Mouse (Mus musculus): ENCODE measurements at regions not wholly inside any gene's neighbourhood (a gene's known extent, or its start where the extent isn't known, plus 50 kb on each side); places are given as distances from the start of the nearest gene placed in this dataset.

DNA sequence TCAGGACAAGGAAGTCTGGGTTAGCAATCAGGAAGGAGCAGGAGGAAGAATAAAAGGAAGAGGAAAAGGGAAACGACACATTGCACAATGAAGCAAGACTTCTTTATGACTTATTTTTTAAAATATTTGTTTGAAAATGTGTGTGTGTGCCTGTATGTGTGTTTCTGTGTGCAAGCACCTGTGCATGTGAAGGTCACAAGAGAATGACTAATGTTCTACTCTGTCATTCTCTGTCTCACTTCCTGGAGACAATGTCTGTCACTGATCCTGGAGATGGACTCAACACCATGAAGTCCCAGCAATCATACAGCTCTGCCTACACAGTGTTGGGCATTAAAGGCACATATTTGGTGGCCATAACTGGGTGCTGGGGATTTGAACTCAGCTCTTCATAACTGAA is 96.2 kb upstream of the Trib2 start:
- DNase-seq (ENCODE audit: low spot score): no peak
- WGBS: 44% methylated on average over 1 of the region's 1 CpGs
- H3K9me3 ChIP-seq (ENCODE audit: control insufficient read depth, low read length): no peaks in the 10 kb centered on the region
- no peak for ATAC-seq (replicated peaks; ENCODE audit: low FRiP score)
- H3K4me1 ChIP-seq (replicated peaks; ENCODE audit: control insufficient read depth, insufficient read depth, low read length): no peaks in the 10 kb centered on the region
- no peak overlapping the region for H3K4me3 ChIP-seq (ENCODE audit: low read depth, low read length)
- H3K4me2 ChIP-seq: no peak overlapping the region
- H3K36me3 ChIP-seq (ENCODE audit: control insufficient read depth, insufficient read depth, low read length): no peaks in the 10 kb centered on the region
- H3K9ac ChIP-seq (ENCODE audit: low read depth, low read length): no peak overlapping the region
- H3K27ac ChIP-seq (ENCODE audit: low read depth, low read length): no peak overlapping the region
- H3K27me3 ChIP-seq (replicated peaks; ENCODE audit: control insufficient read depth, insufficient read depth, low read length): no peaks in the 10 kb centered on the region

DNA sequence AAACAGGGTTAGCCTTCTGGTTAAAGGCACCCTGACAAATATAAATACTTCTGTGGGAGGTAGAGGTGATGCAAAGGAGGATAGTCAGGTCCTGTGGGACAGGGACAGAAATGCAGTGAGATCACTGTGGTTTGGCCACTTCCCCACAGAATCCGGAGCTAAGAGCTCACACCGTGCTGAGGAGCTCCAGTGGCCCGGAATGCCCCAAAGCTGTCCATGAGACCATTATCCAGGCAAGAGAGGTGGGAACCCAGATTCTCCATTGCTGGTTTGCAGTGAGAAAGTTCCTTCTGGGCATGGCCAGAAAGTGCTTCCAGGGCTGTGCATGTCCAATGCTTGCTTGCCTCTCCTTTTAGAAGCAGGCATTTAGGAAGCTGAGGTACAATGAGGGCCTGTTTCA is 95.8 kb upstream of the Trib2 start:
- no peaks in the 10 kb centered on the region for H3K36me3 ChIP-seq (ENCODE audit: control insufficient read depth, insufficient read depth, low read length)
- 74% methylated on average over 3 of the region's 3 CpGs for WGBS
- H3K4me1 ChIP-seq (replicated peaks; ENCODE audit: control insufficient read depth, insufficient read depth, low read length): no peaks in the 10 kb centered on the region
- DNase-seq (ENCODE audit: low spot score) (no peak), ATAC-seq (replicated peaks; ENCODE audit: low FRiP score) (no peak)
- no peak overlapping the region for H3K4me2 ChIP-seq
- H3K9ac ChIP-seq (ENCODE audit: low read depth, low read length): no peak overlapping the region
- H3K9me3 ChIP-seq (ENCODE audit: control insufficient read depth, low read length): no peaks in the 10 kb centered on the region
- H3K27me3 ChIP-seq (replicated peaks; ENCODE audit: control insufficient read depth, insufficient read depth, low read length): no peaks in the 10 kb centered on the region
- no peak overlapping the region for H3K4me3 ChIP-seq (ENCODE audit: low read depth, low read length)
- no peak overlapping the region for H3K27ac ChIP-seq (ENCODE audit: low read depth, low read length)

DNA sequence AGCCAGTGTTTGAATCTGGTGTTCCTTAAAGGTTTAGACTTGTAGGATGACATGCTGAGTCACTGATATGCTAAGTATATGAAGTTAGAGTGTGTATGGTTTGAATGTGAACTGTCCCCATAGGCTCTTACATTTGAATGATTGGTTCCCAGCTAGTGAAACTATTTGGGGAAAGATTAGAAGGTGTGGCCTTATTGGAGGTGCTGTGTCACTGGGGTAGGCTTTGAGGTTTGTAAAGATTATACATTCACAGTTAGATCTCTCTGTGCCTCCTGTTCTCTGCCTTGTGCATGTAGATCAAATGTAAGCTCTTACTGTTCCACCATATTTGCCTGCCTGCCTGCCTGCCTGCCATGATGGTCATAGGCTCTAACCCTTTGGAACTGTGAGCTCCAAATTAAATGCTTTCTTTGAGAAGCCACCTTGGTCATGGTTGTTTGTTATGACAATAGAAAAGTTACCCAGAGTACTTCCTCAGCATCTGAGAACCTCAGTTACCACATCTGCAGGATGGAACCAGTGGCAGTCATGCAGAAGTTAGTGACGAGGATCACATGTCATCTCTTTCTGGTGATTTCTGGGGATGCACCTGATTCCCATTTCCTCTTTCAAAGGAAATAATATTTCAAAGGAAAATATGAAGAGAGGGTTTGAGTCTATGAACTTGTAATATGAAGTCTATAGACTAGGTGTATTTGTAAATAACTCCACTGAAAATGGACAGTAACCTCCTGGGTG is 94.7 kb upstream of the Trib2 start:
- DNase-seq (ENCODE audit: low spot score): no peak
- Histone ChIP-seq H3K4me2 (no peak overlapping the region), H3K4me3 (ENCODE audit: low read depth, low read length) (no peak overlapping the region), H3K27me3 (replicated peaks; ENCODE audit: control insufficient read depth, insufficient read depth, low read length) (no peaks in the 10 kb centered on the region), H3K36me3 (ENCODE audit: control insufficient read depth, insufficient read depth, low read length) (no peaks in the 10 kb centered on the region), H3K9ac (ENCODE audit: low read depth, low read length) (no peak overlapping the region), H3K4me1 (replicated peaks; ENCODE audit: control insufficient read depth, insufficient read depth, low read length) (no peaks in the 10 kb centered on the region), H3K27ac (ENCODE audit: low read depth, low read length) (no peak overlapping the region), H3K9me3 (ENCODE audit: control insufficient read depth, low read length) (no peaks in the 10 kb centered on the region)
- no peak for ATAC-seq (replicated peaks; ENCODE audit: low FRiP score)
- WGBS: 68% methylated on average over 1 of the region's 1 CpGs

GRCm38 (mm10) chr12:15897539-15897938 is 80.8 kb upstream of the Trib2 start:
- no peak overlapping the region for H3K27ac ChIP-seq (ENCODE audit: low read depth, low read length)
- 84% methylated on average over 2 of the region's 2 CpGs for WGBS
- no peak for ATAC-seq (replicated peaks; ENCODE audit: low FRiP score)
- no peak overlapping the region for H3K4me2 ChIP-seq
- no peak for DNase-seq (ENCODE audit: low spot score)
- H3K36me3 ChIP-seq (ENCODE audit: control insufficient read depth, insufficient read depth, low read length): no peaks in the 10 kb centered on the region
- H3K9ac ChIP-seq (ENCODE audit: low read depth, low read length): no peak overlapping the region
- H3K4me1 ChIP-seq (replicated peaks; ENCODE audit: control insufficient read depth, insufficient read depth, low read length): no peaks in the 10 kb centered on the region
- no peaks in the 10 kb centered on the region for H3K9me3 ChIP-seq (ENCODE audit: control insufficient read depth, low read length)
- H3K4me3 ChIP-seq (ENCODE audit: low read depth, low read length): no peak overlapping the region
- no peaks in the 10 kb centered on the region for H3K27me3 ChIP-seq (replicated peaks; ENCODE audit: control insufficient read depth, insufficient read depth, low read length)

DNA sequence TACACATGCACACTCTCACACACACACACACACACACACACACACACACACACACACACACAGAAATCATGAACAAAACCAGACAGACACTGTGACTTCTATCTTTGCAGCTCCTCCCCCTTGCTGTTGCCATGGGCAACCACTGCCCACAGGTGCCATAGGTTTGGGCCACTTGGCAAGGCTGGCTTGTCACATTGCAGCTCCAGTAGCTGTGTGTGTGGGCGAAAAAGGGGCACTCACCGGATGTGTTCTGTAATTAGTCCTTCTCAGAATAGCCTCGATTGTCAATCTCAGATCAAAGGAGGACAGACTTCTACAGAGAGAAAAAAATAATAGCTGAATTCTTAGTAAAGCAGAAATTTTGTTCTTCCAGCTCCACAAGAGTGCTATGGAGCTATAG is 79.8 kb upstream of the Trib2 start:
- Histone ChIP-seq H3K36me3 (ENCODE audit: control insufficient read depth, insufficient read depth, low read length) (no peaks in the 10 kb centered on the region), H3K27me3 (replicated peaks; ENCODE audit: control insufficient read depth, insufficient read depth, low read length) (no peaks in the 10 kb centered on the region), H3K4me2 (no peak overlapping the region), H3K27ac (ENCODE audit: low read depth, low read length) (no peak overlapping the region), H3K4me1 (replicated peaks; ENCODE audit: control insufficient read depth, insufficient read depth, low read length) (no peaks in the 10 kb centered on the region), H3K4me3 (ENCODE audit: low read depth, low read length) (no peak overlapping the region), H3K9ac (ENCODE audit: low read depth, low read length) (no peak overlapping the region), H3K9me3 (ENCODE audit: control insufficient read depth, low read length) (no peaks in the 10 kb centered on the region)
- DNase-seq (ENCODE audit: low spot score): no peak
- no peak for ATAC-seq (replicated peaks; ENCODE audit: low FRiP score)
- 72% methylated on average over 3 of the region's 3 CpGs for WGBS

GRCm38 (mm10) chr12:15895215-15895614 is 78.5 kb upstream of the Trib2 start:
- no peak overlapping the region for H3K4me3 ChIP-seq (ENCODE audit: low read depth, low read length)
- no peaks in the 10 kb centered on the region for H3K4me1 ChIP-seq (replicated peaks; ENCODE audit: control insufficient read depth, insufficient read depth, low read length)
- no peaks in the 10 kb centered on the region for H3K36me3 ChIP-seq (ENCODE audit: control insufficient read depth, insufficient read depth, low read length)
- H3K9ac ChIP-seq (ENCODE audit: low read depth, low read length): no peak overlapping the region
- H3K9me3 ChIP-seq (ENCODE audit: control insufficient read depth, low read length): no peaks in the 10 kb centered on the region
- H3K27me3 ChIP-seq (replicated peaks; ENCODE audit: control insufficient read depth, insufficient read depth, low read length): no peaks in the 10 kb centered on the region
- no peak overlapping the region for H3K4me2 ChIP-seq
- DNase-seq (ENCODE audit: low spot score) (no peak), ATAC-seq (replicated peaks; ENCODE audit: low FRiP score) (no peak)
- 32% methylated on average over 2 of the region's 2 CpGs for WGBS
- no peak overlapping the region for H3K27ac ChIP-seq (ENCODE audit: low read depth, low read length)

- Histone ChIP-seq H3K4me1 (replicated peaks; ENCODE audit: control insufficient read depth, insufficient read depth, low read length) (no peaks in the 10 kb centered on the region), H3K36me3 (ENCODE audit: control insufficient read depth, insufficient read depth, low read length) (no peaks in the 10 kb centered on the region), H3K27ac (ENCODE audit: low read depth, low read length) (no peak overlapping the region), H3K4me3 (ENCODE audit: low read depth, low read length) (no peak overlapping the region), H3K9ac (ENCODE audit: low read depth, low read length) (no peak overlapping the region), H3K27me3 (replicated peaks; ENCODE audit: control insufficient read depth, insufficient read depth, low read length) (no peaks in the 10 kb centered on the region), H3K4me2 (no peak overlapping the region), H3K9me3 (ENCODE audit: control insufficient read depth, low read length) (no peaks in the 10 kb centered on the region)
- ATAC-seq (replicated peaks; ENCODE audit: low FRiP score) (no peak), DNase-seq (ENCODE audit: low spot score) (no peak)
- 73% methylated on average over 1 of the region's 1 CpGs for WGBS
These were observed 73.9 kb upstream of the Trib2 start for GRCm38 (mm10) chr12:15890591-15890990.

DNA sequence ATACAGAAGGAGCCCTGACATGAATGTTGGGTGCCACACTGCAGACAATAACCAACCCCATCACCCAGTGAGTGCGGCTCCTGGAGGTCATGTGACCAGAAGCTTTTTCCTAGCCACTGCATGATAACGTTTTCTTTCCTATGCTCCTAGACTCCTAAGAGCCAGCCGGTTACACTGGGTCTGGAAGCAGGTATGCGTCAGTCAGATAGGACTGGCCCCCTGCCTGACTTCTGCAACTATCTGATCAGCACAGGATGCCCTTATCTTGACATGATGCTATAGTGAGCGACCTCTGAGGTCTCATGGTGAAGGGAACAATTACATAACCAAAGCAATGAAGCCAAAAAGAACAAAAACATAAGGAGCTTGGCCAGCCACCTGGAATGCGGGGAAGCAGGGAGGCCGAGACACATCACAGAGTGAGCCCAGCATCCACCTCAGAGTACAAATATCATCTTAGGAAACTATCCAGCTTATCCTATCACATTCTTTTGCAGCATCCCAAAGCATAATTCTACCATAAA is 63.2 kb upstream of the Trib2 start:
- DNase-seq (ENCODE audit: low spot score) (no peak), ATAC-seq (replicated peaks; ENCODE audit: low FRiP score) (no peak)
- 54% methylated on average over 7 of the region's 7 CpGs for WGBS
- no peaks in the 10 kb centered on the region for H3K9me3 ChIP-seq (ENCODE audit: control insufficient read depth, low read length)
- no peak overlapping the region for H3K4me2 ChIP-seq
- no peaks in the 10 kb centered on the region for H3K27me3 ChIP-seq (replicated peaks; ENCODE audit: control insufficient read depth, insufficient read depth, low read length)
- no peaks in the 10 kb centered on the region for H3K4me1 ChIP-seq (replicated peaks; ENCODE audit: control insufficient read depth, insufficient read depth, low read length)
- no peak overlapping the region for H3K9ac ChIP-seq (ENCODE audit: low read depth, low read length)
- no peak overlapping the region for H3K4me3 ChIP-seq (ENCODE audit: low read depth, low read length)
- H3K27ac ChIP-seq (ENCODE audit: low read depth, low read length): no peak overlapping the region
- H3K36me3 ChIP-seq (ENCODE audit: control insufficient read depth, insufficient read depth, low read length): no peaks in the 10 kb centered on the region
